Mouse (Mus musculus) embryonic fibroblast, embryonic 13.5 days (primary cell): ENCODE data around the gene Slc33a1. TPM values are rescaled to one million over a fixed set of nuclear protein-coding genes. Genes with fewer than 3 reads are reported as not detected.
A peak's percentile ranks its signal among the peaks of the same experiment; 100 is the strongest.

Experiments
- H3K27ac ChIP-seq: 2 replicates; pipeline ENCODE4 v1.5.1; 2012; ENCODE audit warnings: low read length, control low read depth, inconsistent platforms; ENCODE audit not compliant: insufficient read depth
- H3K4me1 ChIP-seq: 2 replicates; pipeline ENCODE4 v1.6.1; 2011; ENCODE audit warnings: low read length; ENCODE audit not compliant: control insufficient read depth, insufficient read depth
- H3K4me3 ChIP-seq: 2 replicates; pipeline ENCODE4 v1.5.1; 2011; ENCODE audit warnings: mild to moderate bottlenecking, control low read depth, low read length; ENCODE audit not compliant: insufficient read depth
- CTCF ChIP-seq: IDR thresholded peaks from 2 replicates; pipeline ENCODE4 v1.5.1; 2011; ENCODE audit warnings: mild to moderate bottlenecking, control low read depth, low read length, moderate library complexity, borderline replicate concordance; ENCODE audit not compliant: insufficient read depth
- POLR2A ChIP-seq: IDR thresholded peaks from 2 replicates; pipeline ENCODE4 v1.6.1; 2011; ENCODE audit warnings: low read depth, mild to moderate bottlenecking, control low read depth, low read length, moderate library complexity
- polyA plus RNA-seq: library from polyadenylated mRNA; stranded (reverse); fragments of >200 nt; gene quantifications from 2 replicates; pipeline ENCODE4 v1.2.4, GENCODE M21; 2011; ENCODE audit warnings: low read depth; ENCODE audit not compliant: missing spikeins, insufficient read length

Slc33a1 gene
- polyA plus RNA-seq = 25.6 and 29.8 TPM in 2 replicates

GRCm38 (mm10) chr3:63964100-63964921 lies at the start of gene Slc33a1:
Gene Slc33a1 (minus strand): TSS chr3:63964768.
- H3K27ac ChIP-seq = peak within 1 kb of the TSS; percentile 56
- TF ChIP-seq POLR2A (peak; percentile 83), CTCF (no peak)
- H3K4me3 ChIP-seq = peak within 1 kb of the TSS; percentile 89
- H3K4me1 ChIP-seq = no peaks in the 10 kb centered on the region

DNA sequence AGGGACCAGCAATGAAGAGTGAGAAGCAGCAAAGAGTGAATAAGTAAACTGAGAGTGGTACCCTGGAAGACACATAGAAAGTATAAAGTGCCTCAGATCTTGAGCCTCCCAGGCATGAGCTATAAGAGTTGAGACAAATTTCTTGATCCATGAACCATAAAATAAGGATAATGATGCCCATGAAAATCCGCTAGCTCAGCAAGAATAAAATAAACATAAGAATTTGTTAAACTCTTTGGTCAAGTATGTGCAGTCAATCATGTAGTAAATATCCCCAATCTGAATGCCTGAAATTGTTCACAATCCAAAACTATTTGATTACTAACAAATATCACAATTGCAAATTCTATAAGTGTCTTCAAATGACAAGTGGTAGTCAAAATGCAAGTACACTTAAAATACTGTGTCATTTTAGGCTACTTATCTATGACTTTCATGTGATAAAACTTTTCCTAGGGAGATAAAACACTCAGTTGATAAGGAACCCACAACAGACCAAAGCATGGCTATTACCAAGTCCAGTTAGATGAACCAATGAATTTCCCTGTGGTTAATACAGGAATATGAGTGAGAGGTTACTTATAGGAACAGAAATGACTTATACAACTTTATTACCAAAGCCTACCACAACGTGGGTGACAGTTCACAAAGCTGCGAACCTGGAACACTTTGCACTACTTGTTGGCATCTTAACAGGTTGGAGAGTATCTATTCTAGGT lies 24.3 kb upstream of the Slc33a1 start:
- H3K27ac ChIP-seq = no peak overlapping the region
- H3K4me1 ChIP-seq = no peaks in the 10 kb centered on the region
- TF ChIP-seq POLR2A (no peak), CTCF (no peak)
- H3K4me3 ChIP-seq = no peak overlapping the region

- TF ChIP-seq CTCF (no peak), POLR2A (no peak)
- Histone ChIP-seq H3K27ac (no peak overlapping the region), H3K4me1 (no peaks in the 10 kb centered on the region), H3K4me3 (no peak overlapping the region)
Measured at GRCm38 (mm10) chr3:63986656-63987055, 22.1 kb upstream of the Slc33a1 start.

DNA sequence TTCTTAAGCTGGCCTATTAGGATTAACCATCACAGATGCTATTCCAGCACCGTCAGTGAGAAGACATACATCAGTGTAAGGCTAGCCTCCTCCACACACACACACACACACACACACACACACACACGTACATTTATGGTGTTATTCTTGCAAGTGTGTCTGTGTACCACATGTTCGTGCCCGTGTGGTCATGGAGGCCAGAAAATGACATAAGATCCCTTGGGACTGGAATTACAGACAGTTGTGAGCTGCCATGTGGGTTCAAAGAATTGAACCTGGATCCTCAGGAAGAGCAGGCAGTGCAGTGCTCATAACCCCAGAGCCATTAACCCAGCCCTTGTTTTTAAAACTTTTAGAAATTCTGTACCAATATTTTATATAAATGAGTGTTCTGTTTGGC lies 13.3 kb upstream of the Slc33a1 start:
- TF ChIP-seq POLR2A (no peak), CTCF (no peak)

DNA sequence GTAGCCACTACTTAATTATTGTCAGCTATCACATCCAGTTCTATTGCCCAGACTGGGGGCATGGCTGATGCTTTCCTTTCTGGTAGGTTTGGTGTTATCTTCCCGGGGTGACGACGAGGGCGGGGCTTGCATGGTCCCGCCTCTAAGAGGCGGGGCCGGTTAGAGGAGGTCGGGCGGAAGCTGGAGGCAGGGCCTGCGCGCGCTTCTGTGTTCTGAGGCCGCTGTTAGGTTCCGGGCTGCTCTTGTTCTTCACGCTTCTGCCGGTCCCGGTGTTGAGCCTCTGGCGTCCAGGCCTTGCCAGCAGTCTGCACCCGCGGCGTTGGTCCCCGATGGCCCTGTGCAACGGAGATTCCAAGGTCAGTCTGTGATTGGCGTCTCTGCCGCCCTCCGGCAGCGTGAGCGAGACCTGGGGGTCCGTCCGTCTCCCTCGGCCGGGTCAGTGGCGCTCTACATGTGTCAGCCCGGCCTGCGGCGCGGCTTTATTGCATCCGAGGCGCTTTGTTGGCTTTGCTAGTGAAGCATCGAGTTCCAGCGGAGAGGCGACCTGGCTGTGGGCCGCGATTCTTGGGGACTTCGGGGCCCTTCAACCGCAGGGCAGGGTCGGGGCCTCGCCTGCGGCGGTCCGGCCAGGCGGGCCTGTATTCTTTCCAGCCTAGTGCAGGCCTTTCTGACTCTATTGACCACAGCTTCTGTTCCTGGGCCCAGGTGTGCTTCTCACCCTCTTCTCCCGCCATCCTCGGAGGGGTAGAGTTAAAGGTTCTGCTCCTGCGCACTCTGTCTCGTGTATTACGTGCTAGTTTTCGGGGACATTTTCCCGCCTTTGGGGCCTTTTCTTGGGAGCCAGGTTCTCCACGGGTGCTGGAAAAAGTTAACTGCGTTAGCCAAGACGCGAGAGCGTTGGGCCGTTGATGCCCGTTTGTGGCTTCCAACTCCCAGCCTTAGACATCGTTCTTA lies 11.7 kb upstream of the Slc33a1 start, which contains the start of gene Gmps:
Gmps (plus strand) TSS at position 152 of the 954 bp plus-strand sequence.
- Histone ChIP-seq H3K4me3 (peak within 1 kb of the TSS; percentile 87), H3K4me1 (peaks cover 3% of the 10 kb centered on the region), H3K27ac (peak within 1 kb of the TSS; percentile 43)
- TF ChIP-seq CTCF (no peak), POLR2A (peak; percentile 95)

More for the DNA sequence above, 13.3 kb upstream of the Slc33a1 start:
- Histone ChIP-seq H3K4me3 (peak overlapping the region; percentile 11; the same call in 1 of the 2 replicates), H3K4me1 (peaks cover 3% of the 10 kb centered on the region), H3K27ac (no peak overlapping the region)

GRCm38 (mm10) chr3:63965929-63966328 lies 1.4 kb upstream of the Slc33a1 start:
- Histone ChIP-seq H3K4me1 (no peaks in the 10 kb centered on the region), H3K4me3 (no peak overlapping the region), H3K27ac (no peak overlapping the region)
- no peak for TF ChIP-seq POLR2A
- no peak for TF ChIP-seq CTCF

GRCm38 (mm10) chr3:63964922-63965249 lies 318 bp upstream of the Slc33a1 start:
- TF ChIP-seq POLR2A (0 out of 2 replicates have a peak, but pooled peaks have one; percentile 43), CTCF (no peak)
- Histone ChIP-seq H3K27ac (no peak overlapping the region), H3K4me3 (no peak overlapping the region), H3K4me1 (no peaks in the 10 kb centered on the region)

- no peaks in the 10 kb centered on the region for H3K4me1 ChIP-seq
- H3K27ac ChIP-seq = peak overlapping the region; percentile 56
- TF ChIP-seq CTCF (no peak), POLR2A (no peak)
- H3K4me3 ChIP-seq = peak overlapping the region; percentile 89
Measured at GRCm38 (mm10) chr3:63963421-63964099, 1.0 kb downstream of the Slc33a1 start.

GRCm38 (mm10) chr3:63949837-63950236 lies 14.7 kb downstream of the Slc33a1 start:
- TF ChIP-seq POLR2A (no peak), CTCF (no peak)
- Histone ChIP-seq H3K4me3 (no peak overlapping the region), H3K4me1 (no peaks in the 10 kb centered on the region), H3K27ac (no peak overlapping the region)
